Mouse (Mus musculus) heart, adult 9 months (tissue): ENCODE data around the gene Gm5890.
"Not testable (repeated sequence)": the region's sequence is repeated elsewhere in the genome, so short reads cannot be mapped to it uniquely, and the experiment has no call there.

ENCODE experiments used
- DNase-seq, 2 experiments: peaks; one replicate each; pipeline ENCODE4 v3.0.0; 2022; ENCODE audit warnings: low spot score in 2 of 2

The Gm5890 gene

GRCm38 (mm10) chr7:20262734-20263133, at the start of gene Gm5890:
Gene Gm5890 (minus strand): TSS chr7:20262834.
- not testable (repeated sequence) for DNase-seq

- not testable (repeated sequence) for DNase-seq
Observed at GRCm38 (mm10) chr7:20233728-20234127, 28.9 kb downstream of the Gm5890 start, which contains the start of gene Gm4498. Gene Gm4498 (minus strand): TSS chr7:20233828.
